Mouse (Mus musculus) 416B (cell line): Measurements from ENCODE around the gene Dffa.
"Not testable (repeated sequence)": the region's sequence is repeated elsewhere in the genome, so short reads cannot be mapped to it uniquely, and the experiment has no call there.

Experiments used
- DNase-seq: peaks from one replicate; pipeline ENCODE4 v3.0.0; 2011; ENCODE audit warnings: low read depth

The Dffa gene

DNA sequence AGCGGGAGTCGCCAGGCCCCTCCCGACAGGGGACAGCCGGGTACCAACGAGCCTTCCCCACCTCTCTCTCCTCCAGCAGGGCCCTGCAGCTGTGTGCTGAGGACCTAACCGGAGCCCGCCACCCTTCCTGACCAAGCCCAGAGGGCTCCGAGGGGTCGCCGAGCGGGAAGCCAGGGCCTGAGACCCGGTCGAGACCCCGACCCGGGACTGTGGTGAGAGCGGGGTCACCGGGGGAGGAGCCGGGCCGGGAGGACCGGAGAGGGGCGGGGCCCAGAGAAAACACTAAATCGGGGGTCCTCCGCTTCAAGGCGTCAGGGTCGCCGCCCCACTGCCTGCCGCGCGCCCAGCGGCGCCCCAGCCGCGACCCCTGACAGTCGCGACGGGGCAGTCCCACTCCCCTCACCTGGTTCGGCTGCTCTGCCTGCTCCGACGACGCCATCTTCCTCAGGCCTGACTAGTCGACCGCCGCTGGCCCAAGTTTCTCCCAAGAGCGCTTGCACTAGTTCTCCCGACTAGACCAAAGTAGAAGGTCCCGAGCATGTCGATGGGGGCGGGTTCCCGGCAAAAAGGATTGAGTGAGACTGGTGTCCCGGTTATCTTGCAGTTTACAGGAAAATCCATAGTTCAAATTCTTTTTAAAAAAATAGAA, 4.5 kb upstream of the Dffa start, which contains the start of gene Pex14:
Pex14 (minus strand) TSS at position 508 of the 649 bp plus-strand sequence.
- peak; percentile 88 for DNase-seq

DNA sequence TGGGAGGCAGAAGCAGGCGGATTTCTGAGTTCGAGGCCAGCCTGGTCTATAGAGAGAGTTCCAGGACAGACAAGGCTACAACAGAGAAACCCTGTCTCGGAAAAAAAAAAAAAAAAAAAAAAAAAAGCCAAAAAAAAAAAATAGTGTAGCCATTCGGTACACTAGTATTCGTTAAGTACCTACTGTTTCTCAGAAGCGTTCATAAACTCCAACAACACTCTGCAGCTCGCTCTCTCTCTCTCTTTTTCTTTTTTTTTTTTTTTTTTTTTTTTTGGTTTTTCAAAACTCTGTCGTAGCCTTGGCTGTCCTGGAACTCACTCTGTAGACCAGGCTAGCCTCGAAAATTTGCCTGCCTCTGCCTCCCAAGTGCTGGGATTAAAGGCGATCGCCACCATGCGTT, 3.5 kb upstream of the Dffa start:
- DNase-seq = not testable (repeated sequence)

DNA sequence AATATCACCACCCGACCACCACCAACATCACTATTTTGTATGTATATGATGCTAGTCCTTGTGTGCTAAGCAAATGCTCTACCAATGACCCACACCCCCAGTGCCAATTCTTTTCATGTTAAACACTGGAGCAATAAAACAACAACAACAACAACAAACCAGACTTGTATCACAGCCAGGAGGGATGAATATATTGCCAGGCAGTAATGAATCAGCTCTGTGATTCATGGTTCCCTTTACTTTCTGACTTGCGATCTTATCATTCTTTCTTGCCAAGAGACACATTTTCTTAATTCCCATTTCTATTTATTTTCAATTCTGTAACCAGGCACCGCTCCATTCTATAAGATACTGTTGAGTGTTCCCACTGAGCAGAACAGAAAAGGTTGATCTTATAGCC, 2.5 kb upstream of the Dffa start:
- DNase-seq = peak; percentile 35

DNA sequence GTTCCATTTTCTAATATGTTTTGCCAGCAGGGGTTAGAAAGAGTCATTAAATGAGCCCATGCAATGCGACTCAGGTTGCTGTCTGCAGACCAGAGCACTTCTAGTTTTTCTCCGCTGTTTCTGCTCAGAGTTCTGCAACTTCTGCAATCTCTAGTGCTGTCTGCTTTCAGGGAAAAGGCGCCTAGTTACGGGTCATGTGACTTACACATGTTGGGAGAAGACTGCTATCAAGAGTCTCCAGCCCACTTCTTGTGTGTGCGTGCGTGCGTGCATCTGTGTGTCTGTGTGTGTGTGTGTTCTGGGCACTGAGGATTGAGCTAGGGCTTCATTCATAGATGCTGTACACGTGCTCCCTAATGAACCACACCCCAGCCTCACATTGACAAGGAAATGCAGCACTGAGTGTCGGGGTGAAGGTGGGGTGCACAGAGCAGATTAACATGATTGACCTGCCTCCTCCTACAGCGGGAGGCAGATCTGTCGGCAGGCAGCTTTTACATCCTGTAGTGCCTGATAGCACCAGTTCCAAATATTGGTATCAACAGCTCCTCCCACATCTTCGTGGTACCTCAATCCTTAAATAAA, 16.1 kb downstream of the Dffa start:
- DNase-seq = not testable (repeated sequence)

DNA sequence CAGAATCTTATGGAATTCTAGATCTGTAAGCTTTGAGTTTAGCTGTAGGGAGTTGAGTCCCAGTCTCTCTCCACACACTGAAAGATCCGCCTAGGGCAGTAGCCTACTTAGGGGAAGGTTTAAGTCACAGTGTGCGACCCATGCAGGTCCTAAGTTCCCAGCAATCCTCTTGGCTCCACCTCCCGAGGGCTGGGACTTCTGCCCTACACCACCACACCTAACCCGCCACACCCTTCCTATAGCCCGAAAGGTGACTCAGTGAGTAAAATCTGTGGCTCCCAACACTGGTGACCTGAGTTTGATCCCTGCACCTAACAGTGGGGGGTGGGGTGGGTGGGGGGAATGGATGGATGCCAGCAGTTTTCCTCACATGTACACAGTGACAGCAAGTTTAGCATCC, 19.5 kb downstream of the Dffa start:
- DNase-seq = no peak

DNA sequence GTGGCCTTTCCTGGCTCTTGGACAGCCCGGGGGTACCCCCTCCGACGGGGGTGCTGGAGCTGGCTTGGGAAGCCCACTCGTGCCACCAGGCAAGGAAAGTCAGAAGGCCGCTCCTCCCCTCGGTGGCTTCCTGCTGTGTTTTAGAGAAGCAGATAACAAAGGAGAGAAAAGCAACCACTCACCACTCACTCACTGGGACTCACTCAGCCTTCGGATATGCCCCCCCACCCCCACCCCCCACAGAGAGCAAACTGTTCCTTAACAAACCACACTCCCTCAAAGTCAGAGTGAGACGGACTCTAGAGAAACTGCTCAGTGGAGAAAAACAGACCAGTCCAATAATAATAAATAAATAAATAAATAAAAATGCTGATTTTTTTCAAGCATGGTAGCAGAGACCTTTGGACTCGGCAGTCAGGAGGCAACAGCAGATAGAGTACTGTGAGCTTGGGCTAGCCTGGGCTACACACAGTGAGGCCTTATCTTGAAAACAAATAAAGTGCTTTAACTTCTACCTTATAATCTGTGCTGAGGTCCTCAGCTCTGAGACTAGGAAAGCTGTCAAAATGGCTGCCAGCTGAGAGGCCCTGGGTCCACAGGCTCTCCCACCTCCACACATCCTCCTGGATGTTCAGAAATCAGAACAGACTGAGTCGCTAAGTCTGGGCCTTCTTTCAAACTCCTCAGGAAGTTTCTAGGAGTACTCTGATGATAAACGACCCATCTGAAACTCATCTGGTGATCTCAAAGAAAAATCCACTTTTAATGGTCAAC, 21.6 kb downstream of the Dffa start:
- no peak for DNase-seq

DNA sequence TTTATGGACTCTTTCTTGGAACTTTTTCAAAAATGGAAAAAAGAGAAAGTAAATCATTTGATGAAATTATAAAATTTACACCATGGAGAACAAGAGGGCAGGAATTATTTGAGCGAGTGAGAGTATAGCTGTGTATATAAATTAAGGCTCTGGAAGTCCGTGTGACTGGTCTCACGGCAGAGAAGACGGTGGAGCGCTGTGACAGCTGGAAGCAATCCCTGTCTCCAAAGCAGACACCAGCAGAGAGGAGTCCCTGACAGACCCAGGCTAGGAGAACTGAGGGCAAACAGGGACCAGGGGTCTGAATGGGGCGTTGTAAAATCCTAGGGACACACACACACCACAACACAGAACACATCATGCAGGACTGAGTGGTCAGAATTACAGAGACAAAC, 22.2 kb downstream of the Dffa start:
- no peak for DNase-seq

DNA sequence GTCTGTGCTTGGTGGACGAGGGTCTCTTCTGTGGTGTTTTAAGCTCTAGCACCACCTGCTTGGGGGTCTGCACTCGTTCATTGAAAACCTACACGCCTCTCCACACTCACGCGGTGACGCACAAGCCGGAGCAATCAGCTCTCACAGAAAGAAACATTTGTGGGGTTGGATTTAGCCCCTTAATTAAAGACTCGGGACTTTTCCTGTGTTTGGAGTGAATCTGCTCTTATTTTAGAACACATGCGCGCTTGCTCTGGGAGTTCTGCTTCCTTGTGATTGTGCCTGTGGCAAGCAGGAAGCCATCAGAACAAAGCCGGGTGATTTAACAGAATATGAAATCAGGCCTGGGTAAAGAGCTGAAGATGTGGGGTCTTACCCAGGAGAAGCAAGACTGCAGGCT, 22.7 kb downstream of the Dffa start, which contains the start of gene Cort:
Cort (minus strand) TSS at position 101 of the 400 bp plus-strand sequence.
- no peak for DNase-seq

DNA sequence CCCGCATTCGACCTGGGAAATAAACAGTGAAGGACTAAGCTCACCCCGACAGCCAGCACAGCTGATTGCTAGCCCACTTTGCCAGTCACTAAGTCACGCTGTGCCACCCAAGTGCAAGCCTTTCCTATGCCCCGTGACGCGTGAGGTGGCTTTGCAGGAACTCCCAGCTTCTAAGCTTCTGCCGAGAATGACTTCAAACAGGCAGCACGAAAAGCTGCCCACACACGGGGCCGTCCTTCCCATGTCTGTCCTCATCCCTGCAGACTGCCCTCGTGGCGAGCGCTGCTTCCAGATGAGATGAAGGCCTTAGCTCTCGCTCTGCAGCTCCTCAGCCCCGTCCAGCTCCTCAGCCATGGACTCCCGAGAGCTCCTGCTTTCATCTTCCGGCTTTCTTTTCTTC, 24.5 kb downstream of the Dffa start:
- DNase-seq = no peak

DNA sequence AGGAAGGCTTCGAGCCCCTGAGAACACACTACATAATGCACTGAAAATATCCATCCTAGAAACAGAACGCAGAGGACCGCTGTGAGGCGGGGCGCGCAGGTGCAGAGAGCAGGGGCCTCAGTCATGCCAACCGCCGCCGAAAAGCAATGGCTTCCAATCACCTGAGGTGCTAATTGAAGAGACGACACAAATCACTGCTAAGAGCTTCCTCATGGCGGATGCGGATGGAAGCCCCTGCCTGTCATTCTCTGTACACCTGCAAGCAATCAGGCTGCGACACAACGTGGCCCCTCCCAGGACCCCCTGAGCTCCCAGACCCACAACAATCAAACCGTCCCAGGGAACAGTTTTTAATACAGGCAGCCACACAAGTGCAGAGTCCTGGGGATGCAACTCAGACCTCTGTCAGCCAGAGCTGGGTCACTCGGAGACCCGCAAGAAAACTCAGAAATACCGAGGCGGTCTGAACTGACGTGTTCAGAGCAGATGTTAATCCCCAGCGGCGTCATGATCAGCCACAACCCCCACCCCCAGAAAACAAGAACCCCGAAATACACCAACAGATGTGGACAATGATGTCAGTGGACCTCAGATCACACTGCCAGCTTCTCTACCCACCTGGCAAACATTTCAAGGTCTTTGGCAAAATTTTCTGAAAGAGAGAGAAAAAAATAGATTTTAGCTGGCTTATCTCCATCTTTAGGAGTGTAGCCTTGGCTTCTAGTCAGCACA, 27.2 kb downstream of the Dffa start:
- no peak for DNase-seq

DNA sequence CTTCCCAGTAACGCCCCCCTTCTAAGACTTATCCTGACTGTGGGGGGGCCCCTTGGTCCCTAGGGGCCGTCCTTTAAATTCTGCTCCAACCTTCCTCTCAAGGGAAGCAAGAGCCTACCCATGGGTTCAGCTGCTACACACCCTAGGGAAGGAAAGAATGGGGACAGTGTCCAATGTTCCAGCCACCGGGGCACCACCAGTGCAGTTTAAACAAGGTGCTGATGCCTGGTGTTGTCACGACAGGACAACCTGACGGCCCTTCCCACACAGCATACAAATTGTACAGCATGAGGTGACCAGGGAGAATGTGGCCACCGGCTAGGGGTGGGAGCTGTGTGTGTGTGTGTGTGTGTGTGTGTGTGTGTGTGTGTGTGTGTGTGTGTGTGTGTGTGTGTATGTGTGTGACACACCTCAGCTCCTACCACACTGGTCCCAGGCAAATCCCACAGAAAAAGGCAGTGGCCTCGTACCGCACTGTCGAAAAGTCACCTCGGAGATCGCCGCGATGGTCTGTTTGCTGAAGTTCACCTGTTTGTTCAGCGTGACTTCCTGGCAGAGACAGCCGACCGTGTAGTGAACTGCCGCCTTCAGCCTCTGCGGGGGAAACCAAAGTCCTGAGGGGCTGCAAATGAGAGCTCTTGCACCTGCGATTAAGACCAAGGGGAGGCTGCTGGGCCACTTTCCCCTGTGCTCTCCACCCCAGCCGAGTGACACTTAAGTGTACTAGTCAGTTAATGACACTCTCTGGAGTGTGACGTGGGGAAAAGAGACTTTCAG, 28.0 kb downstream of the Dffa start:
- no peak for DNase-seq

DNA sequence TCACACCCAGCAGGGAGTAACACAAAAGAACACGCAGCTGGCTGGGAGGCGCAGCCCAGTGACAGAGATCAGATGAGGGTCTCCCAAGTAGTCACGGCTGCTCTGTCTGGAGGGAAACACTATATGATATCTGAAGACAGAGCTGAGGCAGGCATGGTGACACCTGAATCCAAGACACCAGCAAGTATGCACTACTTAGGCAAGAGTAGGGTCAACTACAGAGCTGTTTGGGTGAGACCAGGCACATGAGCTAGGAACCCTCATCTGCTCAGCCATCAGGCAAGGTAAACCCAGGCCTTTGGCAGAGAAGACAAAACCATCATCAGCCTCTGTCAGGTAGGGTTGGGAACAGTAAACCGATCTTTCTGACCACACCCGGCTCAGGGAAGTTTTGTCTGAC, 29.4 kb downstream of the Dffa start:
- DNase-seq = no peak

DNA sequence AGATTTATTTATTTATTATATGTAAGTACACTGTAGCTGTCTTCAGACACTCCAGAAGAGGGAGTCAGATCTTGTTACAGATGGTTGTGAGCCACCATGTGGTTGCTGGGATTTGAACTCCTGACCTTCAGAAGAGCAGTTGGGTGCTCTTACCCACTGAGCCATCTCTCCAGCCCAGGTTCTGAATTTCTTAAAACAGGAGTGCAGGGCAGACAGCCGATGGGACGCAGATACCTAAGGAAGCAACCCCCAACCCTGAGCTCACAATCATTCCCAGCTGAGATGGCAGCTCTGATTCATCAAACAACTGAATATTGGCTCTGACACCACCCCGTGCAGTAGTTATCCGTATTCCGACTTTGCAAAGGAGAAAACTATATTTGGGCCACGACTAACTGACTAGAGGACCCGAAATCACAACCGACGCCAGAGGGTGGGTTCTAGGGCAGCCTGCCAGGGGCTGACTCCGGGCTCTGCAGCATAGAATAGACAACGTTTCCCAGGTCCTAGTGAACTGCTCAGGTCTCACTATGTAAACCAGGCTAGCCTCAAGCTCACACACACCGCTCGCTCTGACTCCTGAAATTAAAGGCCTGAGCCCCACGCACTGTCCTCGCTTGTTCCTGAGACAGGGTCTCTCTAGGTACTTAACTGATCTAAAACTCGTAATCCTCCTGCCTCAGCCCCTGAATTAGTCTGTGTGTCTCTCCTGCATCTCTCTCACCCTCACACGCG, 32.3 kb downstream of the Dffa start:
- DNase-seq = peak; percentile 26

DNA sequence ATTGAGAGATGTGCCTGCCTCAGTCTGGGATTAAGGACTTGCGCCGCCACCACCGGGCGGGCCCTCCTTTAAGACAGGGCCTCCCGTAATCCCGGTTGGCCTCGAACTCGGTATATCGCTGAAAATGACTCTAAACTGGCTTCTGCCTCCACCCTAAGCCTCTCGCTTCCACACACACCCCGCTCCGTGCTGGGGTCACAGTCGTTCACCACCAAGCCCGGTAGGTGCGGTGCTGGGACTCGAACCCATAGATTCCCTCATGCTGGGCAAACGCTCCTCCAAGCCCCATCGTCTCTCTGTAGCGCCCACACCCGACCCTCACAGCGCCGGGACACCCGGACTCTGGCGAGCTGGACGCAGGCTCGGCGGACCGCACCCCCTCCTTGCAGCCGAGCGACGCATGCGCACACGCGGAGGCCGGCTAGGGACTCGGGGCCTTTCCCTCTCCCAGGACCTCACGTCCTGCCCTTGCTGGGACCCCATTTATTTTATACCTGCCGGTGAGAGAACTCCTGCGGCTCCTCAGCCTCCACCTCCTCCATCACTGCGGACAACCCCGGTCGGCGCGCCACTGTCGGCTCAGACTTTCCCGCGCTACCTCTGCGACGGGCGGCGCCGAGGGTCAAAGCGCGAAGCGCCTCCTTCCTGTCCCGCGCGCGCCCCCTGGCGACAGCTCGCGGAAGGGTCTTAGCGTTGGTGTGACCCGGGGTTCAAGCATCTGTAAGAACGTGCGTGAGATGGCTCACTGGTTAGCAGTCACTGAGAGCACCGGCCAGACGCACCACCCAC, 33.2 kb downstream of the Dffa start, which contains the start of gene Cenps:
Cenps (minus strand) TSS at position 648 of the 789 bp plus-strand sequence.
- DNase-seq = peak; percentile 92

DNA sequence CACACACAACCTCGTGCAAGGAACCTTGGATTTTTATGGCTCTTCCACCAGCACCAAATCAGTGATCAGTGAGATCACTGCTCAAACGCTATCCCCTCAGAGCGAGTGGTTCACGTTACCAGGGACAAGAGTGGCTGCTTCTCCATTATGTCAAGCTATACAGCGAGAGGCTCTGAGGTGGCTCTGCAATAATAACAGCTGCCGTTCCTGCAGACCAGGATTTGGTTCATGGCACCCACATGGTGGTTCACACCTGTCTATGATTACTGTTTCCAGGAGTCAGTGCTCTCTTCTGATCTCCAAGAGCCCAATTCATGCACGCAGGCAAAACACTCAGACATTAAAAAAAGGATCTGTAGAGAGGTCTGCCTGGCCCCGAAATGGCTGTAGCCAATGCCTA, 34.6 kb downstream of the Dffa start:
- DNase-seq = no peak

DNA sequence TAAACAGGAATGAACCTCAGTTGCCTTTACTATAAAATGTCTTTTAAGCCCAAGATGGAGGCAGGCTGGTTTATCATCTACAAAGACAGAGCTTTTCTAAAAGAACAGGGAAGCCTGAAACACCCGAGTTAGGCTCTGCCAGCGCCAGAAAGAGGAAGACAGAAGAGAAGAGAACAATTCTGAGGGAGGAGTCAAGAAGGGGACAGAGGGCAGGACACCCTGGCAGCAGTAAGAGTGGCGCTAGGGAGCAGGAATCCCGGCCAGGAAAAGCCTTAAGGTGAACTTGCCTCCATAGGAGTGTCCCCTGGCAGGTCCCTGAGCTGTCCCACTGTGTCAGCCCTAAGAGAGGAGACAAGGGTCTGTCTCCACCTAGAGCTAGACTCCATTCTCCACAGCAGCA, 39.6 kb downstream of the Dffa start:
- DNase-seq = peak; percentile 17

DNA sequence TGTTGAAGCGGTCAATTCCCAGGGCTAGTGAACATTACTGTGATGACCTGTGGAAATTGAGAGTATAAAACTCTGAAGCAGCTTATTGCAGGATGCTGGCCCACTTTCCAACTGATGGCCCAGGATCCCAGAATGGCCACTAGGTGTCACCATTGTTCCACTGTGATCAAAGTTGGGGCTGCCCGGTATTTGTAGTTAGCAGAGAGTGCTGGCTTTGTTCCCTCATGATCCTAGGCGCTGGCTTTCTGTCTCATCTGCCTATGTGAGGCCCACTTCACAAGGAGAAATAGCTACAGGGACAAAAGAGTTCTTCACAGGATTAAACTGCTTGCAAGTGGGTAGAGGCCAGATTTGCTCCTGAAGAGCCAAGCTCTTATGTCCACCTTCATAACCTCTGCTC, 40.5 kb downstream of the Dffa start:
- peak; percentile 85 for DNase-seq

DNA sequence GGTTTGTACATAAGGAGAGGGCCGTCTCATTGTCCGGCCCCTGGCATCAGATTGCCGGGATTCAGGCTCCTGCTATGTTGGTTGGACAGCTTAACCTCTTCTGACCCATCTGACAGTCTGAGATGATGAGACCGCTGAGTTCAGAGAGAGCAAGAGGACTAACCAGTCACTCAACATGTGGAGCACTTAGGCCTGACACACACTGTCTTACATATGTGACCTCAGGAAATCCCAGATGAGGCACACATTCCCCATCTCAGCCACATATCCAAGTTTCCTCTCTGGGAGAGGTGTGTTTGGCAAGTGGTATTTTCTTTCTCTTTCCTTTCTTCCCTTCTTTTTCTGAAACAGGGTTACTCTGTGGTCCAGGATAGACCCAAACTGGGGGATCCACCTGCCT, 41.2 kb downstream of the Dffa start:
- DNase-seq = no peak

DNA sequence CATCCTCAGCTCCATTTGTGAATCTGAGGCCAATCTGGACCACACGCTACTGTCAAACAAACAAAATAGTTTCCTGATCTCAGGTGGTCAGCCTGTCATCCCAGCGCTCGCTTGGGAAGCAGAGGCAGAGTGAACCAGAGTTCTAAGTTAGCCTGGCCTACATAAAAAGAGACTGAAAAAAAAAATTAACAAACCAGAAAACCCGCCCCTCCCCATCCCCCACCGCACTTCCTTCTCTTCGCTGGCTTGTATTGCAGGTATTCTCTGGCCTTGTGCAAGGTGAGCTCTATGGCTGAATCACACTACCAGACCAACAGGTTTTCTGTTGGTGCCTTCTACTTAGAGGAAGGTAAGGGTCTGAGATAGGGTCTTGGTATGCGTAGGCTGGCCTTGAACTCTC, 43.6 kb downstream of the Dffa start:
- DNase-seq = peak; percentile 17

DNA sequence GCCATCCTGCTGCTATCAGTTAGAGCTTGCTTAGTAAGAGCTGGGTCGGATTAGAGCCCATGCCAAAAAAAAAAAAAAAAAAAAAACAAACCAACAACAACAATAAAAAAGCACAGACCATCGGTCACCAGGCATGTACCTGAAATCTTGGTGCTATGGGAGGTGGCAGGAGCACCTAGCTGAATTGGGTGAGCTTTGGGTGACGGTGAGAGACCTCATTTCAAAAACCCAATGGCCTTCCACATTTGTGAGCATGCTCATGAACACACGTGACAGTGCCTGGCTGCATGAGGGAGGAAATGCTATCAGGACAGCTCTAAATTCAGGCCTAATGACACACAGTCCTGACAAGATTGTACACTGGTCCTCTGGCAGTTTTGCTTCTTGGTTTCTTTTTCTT, 44.1 kb downstream of the Dffa start:
- peak; percentile 15 for DNase-seq
